Mouse (Mus musculus): ENCODE results near the gene Rad21l.

DNA sequence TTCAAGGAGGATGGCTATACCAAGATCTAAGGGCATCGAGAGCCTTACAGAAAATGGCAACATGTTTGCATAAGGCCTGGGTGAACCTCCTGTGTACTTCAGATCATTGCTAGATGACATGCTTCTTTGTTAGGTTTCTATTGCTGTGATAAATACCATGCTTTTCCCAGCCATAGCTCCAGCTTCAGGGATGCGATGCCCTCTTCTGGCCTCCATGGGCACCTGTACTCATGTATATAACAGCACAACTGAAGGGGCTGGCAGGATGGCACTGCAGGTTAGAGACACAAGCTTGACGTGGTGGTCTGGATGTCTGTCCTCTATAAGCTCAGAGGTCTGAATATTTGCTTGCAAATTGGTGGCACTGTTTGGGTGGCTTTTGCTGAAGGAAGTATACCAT, 14.0 kb upstream of the Rad21l start:
- TF ChIP-seq POLR2A (IDR thresholded peaks at IDR 0.05; ENCODE audit: insufficient read depth, low read depth, low read length) (no peak), CTCF (IDR thresholded peaks at IDR 0.05; ENCODE audit: insufficient read depth, low read depth, low read length) (no peak)

Data from olfactory bulb, adult 2 months (tissue).